Mouse (Mus musculus): ENCODE results near the gene Spink2. TPM values are rescaled to one million over a fixed set of nuclear protein-coding genes. Genes with fewer than 3 reads are reported as not detected.
"Not testable (repeated sequence)": the region's sequence is repeated elsewhere in the genome, so short reads cannot be mapped to it uniquely, and the experiment has no call there.

Spink2 gene
- total and polyA plus RNA-seq, 2 experiments from 2014 or later, result 2.0 TPM; not detected in 1

DNA sequence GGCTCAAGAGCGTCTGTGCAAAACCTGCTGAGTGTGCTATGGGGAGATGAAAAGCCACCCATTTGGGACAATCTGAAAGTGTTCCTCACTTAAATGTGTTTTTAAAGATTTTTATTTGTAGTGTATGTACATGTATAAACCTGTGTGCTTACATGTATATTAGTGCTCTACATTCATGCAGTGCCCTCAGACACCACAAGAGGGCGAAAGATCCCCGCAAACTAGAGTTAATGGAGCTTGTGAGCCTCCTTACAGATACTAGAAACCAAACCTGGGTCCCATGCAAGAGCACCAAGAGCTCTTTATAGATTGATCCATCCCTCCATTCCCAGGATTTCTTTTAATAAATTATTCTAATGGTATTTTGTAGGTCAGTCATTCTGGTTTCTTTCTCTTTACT, 17.3 kb downstream of the Spink2 start:
- peak; percentile 18 for DNase-seq
- ATAC-seq, result no peak

DNA sequence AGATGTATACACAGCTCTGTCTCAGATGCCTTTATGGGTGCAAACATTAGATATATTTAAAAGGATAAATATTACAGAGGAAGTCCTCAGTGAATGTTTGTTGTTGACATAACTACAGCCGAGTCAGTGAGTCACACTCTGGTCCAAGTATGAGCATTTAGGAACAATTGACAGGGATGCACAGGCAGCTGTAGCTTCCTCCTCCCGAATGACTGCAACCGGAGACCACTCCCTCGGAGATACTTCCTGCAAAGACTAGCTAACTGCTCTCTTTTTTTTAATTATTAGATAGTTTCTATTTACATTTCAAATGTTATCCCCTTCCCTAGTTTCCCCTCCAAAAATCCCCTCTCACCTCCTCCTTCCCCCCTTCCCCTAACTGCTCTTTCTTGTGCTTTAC, 18.0 kb downstream of the Spink2 start:
- Histone ChIP-seq H3K4me3 (ENCODE audit: low read depth, low read length) (no peak overlapping the region), H3K4me2 (ENCODE audit: low read depth) (no peak overlapping the region), H3K4me1 (ENCODE audit: insufficient read depth) (no peaks in the 10 kb centered on the region), H3K27ac (ENCODE audit: low read depth, low read length) (no peak overlapping the region), H3K27me3 (ENCODE audit: insufficient read depth, low read length) (no peaks in the 10 kb centered on the region), H3K9ac (no peak overlapping the region), H3K9me3 (ENCODE audit: low read length) (no peaks in the 10 kb centered on the region), H3K36me3 (ENCODE audit: insufficient read depth) (no peaks in the 10 kb centered on the region)
- no peak for TF ChIP-seq CTCF (IDR thresholded peaks at IDR 0.05; ENCODE audit: low read depth)
- WGBS, result 83% methylated on average over 4 of the region's 4 CpGs
- ATAC-seq, result no peak
- no peak for DNase-seq

More for the DNA sequence above, 17.3 kb downstream of the Spink2 start:
- no peak overlapping the region for H3K4me3 ChIP-seq (ENCODE audit: low read depth, low read length)
- H3K4me2 ChIP-seq (ENCODE audit: low read depth), result no peak overlapping the region
- H3K4me1 ChIP-seq (ENCODE audit: insufficient read depth), result no peaks in the 10 kb centered on the region
- H3K27ac ChIP-seq (ENCODE audit: low read depth, low read length), result no peak overlapping the region
- no peak overlapping the region for H3K9ac ChIP-seq
- H3K27me3 ChIP-seq (ENCODE audit: insufficient read depth, low read length), result no peaks in the 10 kb centered on the region
- peak; percentile 47 for TF ChIP-seq CTCF (IDR thresholded peaks at IDR 0.05; ENCODE audit: low read depth)
- WGBS, result 53% methylated on average over 3 of the region's 3 CpGs
- no peaks in the 10 kb centered on the region for H3K9me3 ChIP-seq (ENCODE audit: low read length)
- no peaks in the 10 kb centered on the region for H3K36me3 ChIP-seq (ENCODE audit: insufficient read depth)

DNA sequence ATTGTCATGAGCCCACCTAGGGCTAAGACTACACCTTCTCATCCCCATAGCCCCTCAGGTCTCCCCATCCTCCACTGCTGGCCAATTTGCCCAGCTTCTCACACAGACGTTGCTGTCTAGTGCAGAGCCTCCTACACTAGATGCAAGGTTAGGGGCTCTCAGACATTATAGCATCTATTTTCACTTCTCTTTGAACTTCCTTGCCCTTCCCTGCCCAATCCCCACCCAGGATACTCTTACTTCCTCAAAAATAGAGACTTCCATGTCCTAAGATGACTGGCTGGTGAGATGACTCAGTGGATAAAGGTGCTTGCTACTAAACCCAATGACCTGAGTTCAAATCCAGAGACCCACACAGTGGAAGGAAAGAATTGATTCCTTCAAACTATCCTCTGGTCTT, 19.6 kb downstream of the Spink2 start:
- WGBS, result 81% methylated on average over 1 of the region's 1 CpGs
- TF ChIP-seq CTCF (IDR thresholded peaks at IDR 0.05; ENCODE audit: low read depth), result no peak

DNA sequence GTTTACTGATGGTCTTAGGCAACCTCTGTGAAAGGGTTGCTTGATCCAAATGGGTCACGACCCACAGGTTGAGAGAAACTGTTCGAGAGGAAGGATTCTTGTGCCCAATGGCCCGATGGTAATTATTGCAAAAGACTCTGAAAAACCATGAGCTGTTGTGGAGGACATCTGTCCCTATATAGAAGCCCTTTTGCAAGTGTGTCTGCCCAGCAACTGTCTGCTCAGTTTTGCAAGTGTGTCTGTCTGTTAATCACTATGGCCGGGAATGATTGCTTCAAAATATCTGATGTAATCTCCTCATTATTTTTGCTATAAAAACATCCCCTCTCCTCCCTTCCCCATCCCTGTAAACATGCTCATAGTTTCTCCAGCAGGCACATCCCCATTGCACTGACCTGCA, 20.2 kb downstream of the Spink2 start:
- H3K9ac ChIP-seq, result no peak overlapping the region
- WGBS, result 87% methylated on average over 4 of the region's 4 CpGs
- DNase-seq, result no peak
- H3K36me3 ChIP-seq (ENCODE audit: insufficient read depth), result no peaks in the 10 kb centered on the region
- no peak for ATAC-seq
- 0 out of 2 replicates have a peak, but pooled peaks cover 3% of the 10 kb centered on the region for H3K9me3 ChIP-seq (ENCODE audit: low read length)
- H3K27me3 ChIP-seq (ENCODE audit: insufficient read depth, low read length), result no peaks in the 10 kb centered on the region
- TF ChIP-seq CTCF (IDR thresholded peaks at IDR 0.05; ENCODE audit: low read depth), result no peak
- no peak overlapping the region for H3K4me2 ChIP-seq (ENCODE audit: low read depth)
- H3K4me3 ChIP-seq (ENCODE audit: low read depth, low read length), result no peak overlapping the region
- H3K27ac ChIP-seq (ENCODE audit: low read depth, low read length), result no peak overlapping the region
- H3K4me1 ChIP-seq (ENCODE audit: insufficient read depth), result no peaks in the 10 kb centered on the region

More for the DNA sequence above, 19.6 kb downstream of the Spink2 start:
- Histone ChIP-seq H3K4me1 (ENCODE audit: insufficient read depth) (no peaks in the 10 kb centered on the region), H3K9ac (no peak overlapping the region), H3K27me3 (ENCODE audit: insufficient read depth, low read length) (no peaks in the 10 kb centered on the region), H3K4me2 (ENCODE audit: low read depth) (no peak overlapping the region), H3K36me3 (ENCODE audit: insufficient read depth) (no peaks in the 10 kb centered on the region), H3K4me3 (ENCODE audit: low read depth, low read length) (no peak overlapping the region), H3K27ac (ENCODE audit: low read depth, low read length) (no peak overlapping the region), H3K9me3 (ENCODE audit: low read length) (0 out of 2 replicates have a peak, but pooled peaks cover 3% of the 10 kb centered on the region)
- no peak for DNase-seq
- ATAC-seq, result no peak

DNA sequence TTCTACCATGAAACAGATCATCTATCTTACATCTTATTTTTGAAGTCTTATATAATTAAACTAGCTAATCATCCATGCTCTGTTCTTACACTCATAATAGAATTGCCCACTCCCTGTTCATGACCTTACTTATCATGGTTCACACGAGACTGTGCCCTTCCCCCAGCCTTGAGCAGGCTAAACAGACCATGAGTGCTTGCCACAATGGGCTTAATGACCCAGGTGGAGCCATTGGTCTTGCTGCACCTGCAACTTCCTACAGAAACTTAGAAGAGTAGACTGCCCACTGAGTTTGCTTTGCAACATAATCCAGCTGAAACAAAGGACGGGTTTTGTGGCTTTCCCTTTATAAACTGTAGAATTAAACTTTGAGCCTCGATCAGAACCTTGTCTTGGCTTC, 22.5 kb downstream of the Spink2 start:
- Histone ChIP-seq H3K27me3 (ENCODE audit: insufficient read depth, low read length) (no peaks in the 10 kb centered on the region), H3K4me1 (ENCODE audit: insufficient read depth) (no peaks in the 10 kb centered on the region), H3K4me2 (ENCODE audit: low read depth) (no peak overlapping the region), H3K4me3 (ENCODE audit: low read depth, low read length) (no peak overlapping the region), H3K9me3 (ENCODE audit: low read length) (0 out of 2 replicates have a peak, but pooled peaks cover 3% of the 10 kb centered on the region), H3K9ac (no peak overlapping the region), H3K36me3 (ENCODE audit: insufficient read depth) (no peaks in the 10 kb centered on the region), H3K27ac (ENCODE audit: low read depth, low read length) (no peak overlapping the region)
- WGBS, result 44% methylated on average over 3 of the region's 3 CpGs
- ATAC-seq, result no peak
- DNase-seq, result no peak
- no peak for TF ChIP-seq CTCF (IDR thresholded peaks at IDR 0.05; ENCODE audit: low read depth)

DNA sequence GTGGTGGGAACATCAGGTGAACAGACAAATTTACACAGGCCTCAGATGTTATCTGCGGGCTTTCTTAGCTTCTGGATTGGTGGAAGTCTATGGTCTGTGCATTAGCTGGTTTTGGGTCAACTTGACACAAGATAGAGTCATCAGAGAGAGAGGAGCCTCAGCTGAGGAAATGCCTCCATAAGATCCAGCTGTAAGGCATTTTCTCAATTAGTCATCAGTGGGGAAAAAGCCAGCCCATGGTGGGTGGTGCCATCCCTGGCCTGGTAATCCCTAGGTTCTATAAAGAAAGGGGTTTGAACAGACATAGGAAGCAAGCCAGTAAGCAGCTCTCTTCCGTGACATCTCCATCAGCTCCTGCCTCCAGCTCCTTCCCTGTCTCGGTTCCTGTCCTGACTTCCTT, 25.9 kb downstream of the Spink2 start:
- no peak overlapping the region for H3K4me3 ChIP-seq (ENCODE audit: low read depth, low read length)
- H3K4me2 ChIP-seq (ENCODE audit: low read depth), result no peak overlapping the region
- no peak for TF ChIP-seq CTCF (IDR thresholded peaks at IDR 0.05; ENCODE audit: low read depth)
- no peak for ATAC-seq
- no peaks in the 10 kb centered on the region for H3K36me3 ChIP-seq (ENCODE audit: insufficient read depth)
- H3K4me1 ChIP-seq (ENCODE audit: insufficient read depth), result no peaks in the 10 kb centered on the region
- no peak for DNase-seq
- H3K9ac ChIP-seq, result no peak overlapping the region
- 0 out of 2 replicates have a peak, but pooled peaks cover 3% of the 10 kb centered on the region for H3K9me3 ChIP-seq (ENCODE audit: low read length)
- H3K27me3 ChIP-seq (ENCODE audit: insufficient read depth, low read length), result no peaks in the 10 kb centered on the region
- no peak overlapping the region for H3K27ac ChIP-seq (ENCODE audit: low read depth, low read length)
- 92% methylated on average over 3 of the region's 3 CpGs for WGBS

DNA sequence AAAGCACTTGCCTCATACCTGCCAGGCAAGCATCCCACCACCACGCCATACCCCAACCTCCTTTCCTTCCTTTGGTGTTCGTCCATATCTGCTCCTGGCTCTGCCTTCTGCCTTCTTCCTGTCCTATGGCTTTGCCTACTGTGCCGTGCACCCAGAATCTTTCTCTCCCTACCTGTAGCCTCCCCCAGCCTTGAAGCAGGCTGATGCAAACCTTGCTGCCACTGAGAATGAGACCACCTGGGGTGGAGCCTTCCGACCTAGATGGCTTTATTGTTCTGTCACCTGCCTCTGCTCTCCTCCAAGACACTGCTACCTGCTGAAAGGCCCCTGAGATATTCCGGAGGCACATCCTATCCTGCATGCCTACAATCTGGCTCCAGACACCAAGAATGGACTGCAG, 27.4 kb downstream of the Spink2 start:
- DNase-seq; H3K4me1 ChIP-seq (ENCODE audit: insufficient read depth); ATAC-seq; H3K27ac ChIP-seq (ENCODE audit: low read depth, low read length); H3K36me3 ChIP-seq (ENCODE audit: insufficient read depth); H3K9ac ChIP-seq; H3K27me3 ChIP-seq (ENCODE audit: insufficient read depth, low read length); H3K9me3 ChIP-seq (ENCODE audit: low read length); H3K4me3 ChIP-seq (ENCODE audit: low read depth, low read length); H3K4me2 ChIP-seq (ENCODE audit: low read depth): not testable (repeated sequence)
- WGBS, result 80% methylated on average over 5 of the region's 5 CpGs

DNA sequence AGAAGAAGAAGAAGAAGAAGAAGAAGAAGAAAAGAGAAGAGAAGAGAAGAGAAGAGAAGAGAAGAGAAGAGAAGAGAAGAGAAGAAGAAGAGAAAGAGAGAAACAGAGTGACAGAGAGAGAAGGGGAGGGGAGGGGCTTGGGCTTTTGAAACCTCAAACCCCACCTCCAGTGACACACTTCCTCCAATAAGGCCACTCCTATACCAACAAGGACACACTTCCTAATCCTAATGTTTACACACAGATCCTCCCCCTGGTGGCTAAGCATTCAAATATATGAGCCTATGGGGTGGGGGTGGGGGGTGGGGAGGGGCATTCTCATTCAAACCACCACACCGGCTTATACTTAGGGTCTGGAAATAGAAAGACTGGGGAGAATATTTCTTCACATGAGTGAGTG, 27.9 kb downstream of the Spink2 start:
- Histone ChIP-seq H3K9me3 (ENCODE audit: low read length) (0 out of 2 replicates have a peak, but pooled peaks cover 3% of the 10 kb centered on the region), H3K27me3 (ENCODE audit: insufficient read depth, low read length) (no peaks in the 10 kb centered on the region), H3K4me1 (ENCODE audit: insufficient read depth) (no peaks in the 10 kb centered on the region), H3K9ac (no peak overlapping the region), H3K4me2 (ENCODE audit: low read depth) (no peak overlapping the region), H3K27ac (ENCODE audit: low read depth, low read length) (no peak overlapping the region), H3K4me3 (ENCODE audit: low read depth, low read length) (no peak overlapping the region), H3K36me3 (ENCODE audit: insufficient read depth) (no peaks in the 10 kb centered on the region)
- no peak for TF ChIP-seq CTCF (IDR thresholded peaks at IDR 0.05; ENCODE audit: low read depth)
- 62% methylated on average over 1 of the region's 1 CpGs for WGBS
- DNase-seq (no peak), ATAC-seq (no peak)
